Mouse (Mus musculus) E14TG2a.4 (cell line): ENCODE measurements around the gene Ubqlnl.

ENCODE experiments used
- CTCF ChIP-seq: conservative IDR thresholded peaks from 2 replicates; pipeline ENCODE4 v1.5.1; 2014; ENCODE audit warnings: low read length
- NANOG ChIP-seq: IDR thresholded peaks from 2 replicates; pipeline ENCODE4 v1.6.1; 2014; ENCODE audit warnings: borderline replicate concordance, low read length, mixed read lengths
- POU5F1 ChIP-seq: IDR thresholded peaks from 2 replicates; pipeline ENCODE4 v1.6.1; 2014; ENCODE audit warnings: low read length, borderline replicate concordance

- TF ChIP-seq CTCF (no peak), POU5F1 (no peak), NANOG (no peak)
Measured at GRCm38 (mm10) chr7:104137305-104137704, 13.1 kb downstream of the Ubqlnl start, which contains the start of gene Olfr643.
